Mouse (Mus musculus): Measurements from ENCODE around the gene Cdk14.

- TF ChIP-seq CTCF (IDR thresholded peaks at IDR 0.05; ENCODE audit: low read depth, low read length): no peak
- TF ChIP-seq EP300 (IDR thresholded peaks at IDR 0.05; ENCODE audit: insufficient read depth, low read depth, low read length): no peak
- TF ChIP-seq POLR2A (IDR thresholded peaks at IDR 0.05; ENCODE audit: insufficient read depth, low read length): no peak
Measured at GRCm38 (mm10) chr5:5041480-5041879, 378.6 kb downstream of the Cdk14 start.
